Mouse (Mus musculus) spleen, postnatal 4 days (tissue): Measurements from ENCODE around the gene Pop4.

Source experiments
- DNase-seq, 2 experiments: peaks; one replicate each; pipeline ENCODE4 v3.0.0; 2022; ENCODE audit warnings: low spot score in 2 of 2

The Pop4 gene

GRCm38 (mm10) chr7:38219526-38219925 is 51.7 kb downstream of the Pop4 start:
- no peak for DNase-seq

GRCm38 (mm10) chr7:38218631-38219367 is 52.4 kb downstream of the Pop4 start:
- no peak for DNase-seq

GRCm38 (mm10) chr7:38217417-38218171 is 53.6 kb downstream of the Pop4 start:
- DNase-seq: no peak

GRCm38 (mm10) chr7:38215697-38216096 is 55.5 kb downstream of the Pop4 start:
- no peak for DNase-seq

GRCm38 (mm10) chr7:38215281-38215680 is 55.9 kb downstream of the Pop4 start:
- no peak for DNase-seq

GRCm38 (mm10) chr7:38214473-38215214 is 56.6 kb downstream of the Pop4 start:
- DNase-seq: no peak

- DNase-seq: no peak
Observed at GRCm38 (mm10) chr7:38212651-38213062, 58.6 kb downstream of the Pop4 start.
